Mouse (Mus musculus) E14TG2a.4 (cell line): ENCODE data around the gene Atp2b4.
"Not testable (repeated sequence)": the region's sequence is repeated elsewhere in the genome, so short reads cannot be mapped to it uniquely, and the experiment has no call there.

Source experiments
- CTCF ChIP-seq: conservative IDR thresholded peaks from 2 replicates; pipeline ENCODE4 v1.5.1; 2014; ENCODE audit warnings: low read length
- POU5F1 ChIP-seq: IDR thresholded peaks from 2 replicates; pipeline ENCODE4 v1.6.1; 2014; ENCODE audit warnings: low read length, borderline replicate concordance

DNA sequence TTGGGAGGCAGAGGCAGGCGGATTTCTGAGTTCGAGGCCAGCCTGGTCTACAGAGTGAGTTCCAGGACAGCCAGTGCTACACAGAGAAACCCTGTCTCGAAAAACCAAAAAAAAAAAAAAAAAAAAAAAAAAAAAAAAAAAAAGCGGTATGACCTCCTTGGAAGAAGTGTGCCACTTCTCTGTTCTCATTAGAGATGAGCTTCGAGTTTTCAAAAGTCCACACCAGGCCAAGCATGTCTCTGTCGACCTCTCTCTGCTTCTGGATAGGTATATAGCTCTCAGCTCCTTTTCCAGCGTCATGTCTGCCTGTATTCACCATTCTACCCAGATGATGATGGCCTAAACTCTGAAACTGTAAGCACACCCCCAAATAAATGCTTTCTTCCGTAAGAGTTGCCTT lies 135.1 kb downstream of the Atp2b4 start:
- not testable (repeated sequence) for TF ChIP-seq CTCF, POU5F1
